Mouse (Mus musculus) embryonic stem cell, embryonic (primary cell): Measurements from ENCODE around the gene Tnpo3.

ENCODE experiments used
- CTCF ChIA-PET, 4 experiments: fragments of 300-600 bp in 2 of 4; fragments of 350-600 bp in 2 of 4; sonication (Branson Sonifier 250); formaldehyde crosslinking; loops; one replicate each; lab custom pipeline; 2022; ENCODE audit warnings: inconsistent platforms in 2 of 4; lab: Charles Lee
- POLR2A ChIA-PET, 4 experiments: fragments of 300-600 bp in 2 of 4; fragments of 350-600 bp in 2 of 4; sonication (Branson Sonifier 250); formaldehyde crosslinking; loops; one replicate each; lab custom pipeline; 2022; ENCODE audit warnings: antibody characterized with exemption in 4 of 4, inconsistent platforms in 1 of 4; lab: Charles Lee

Tnpo3 gene

DNA sequence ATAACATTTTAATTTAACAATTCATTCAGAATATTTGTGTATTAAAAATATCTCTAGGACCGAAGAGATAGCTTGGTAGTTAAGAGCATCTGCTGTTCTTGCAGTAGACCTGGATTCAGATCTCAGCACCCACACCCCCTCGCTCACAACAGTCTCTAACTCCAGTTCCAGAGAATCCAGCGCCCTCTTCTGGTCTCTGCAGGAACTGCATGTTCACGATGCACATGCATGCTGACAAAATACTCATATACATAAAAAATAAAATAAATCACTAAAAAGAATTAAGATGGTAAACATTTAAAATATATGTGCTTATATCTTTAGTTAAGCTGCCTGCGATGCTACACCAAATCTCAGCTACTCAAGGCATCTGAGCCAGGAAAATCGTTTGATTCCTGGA, 84.4 kb downstream of the Tnpo3 start:
- CTCF ChIA-PET, result interaction anchor here in 2 of 4 experiments (0.9 to 3.6 kb wide), 3 partner anchors 8 to 63 kb away, joined by 3 to 24 read pairs (median 10); no protein-coding TSS in a partner anchor
- POLR2A ChIA-PET, result interaction anchor here in 3 of 4 experiments (0.6 to 3.5 kb wide), 11 partner anchors 12 to 253 kb away, joined by 3 to 14 read pairs (median 4); partner anchors contain the start of genes Calu (in 1 of the 3), Hilpda (in 1 of the 3) and Tnpo3 (in 1 of the 3)

DNA sequence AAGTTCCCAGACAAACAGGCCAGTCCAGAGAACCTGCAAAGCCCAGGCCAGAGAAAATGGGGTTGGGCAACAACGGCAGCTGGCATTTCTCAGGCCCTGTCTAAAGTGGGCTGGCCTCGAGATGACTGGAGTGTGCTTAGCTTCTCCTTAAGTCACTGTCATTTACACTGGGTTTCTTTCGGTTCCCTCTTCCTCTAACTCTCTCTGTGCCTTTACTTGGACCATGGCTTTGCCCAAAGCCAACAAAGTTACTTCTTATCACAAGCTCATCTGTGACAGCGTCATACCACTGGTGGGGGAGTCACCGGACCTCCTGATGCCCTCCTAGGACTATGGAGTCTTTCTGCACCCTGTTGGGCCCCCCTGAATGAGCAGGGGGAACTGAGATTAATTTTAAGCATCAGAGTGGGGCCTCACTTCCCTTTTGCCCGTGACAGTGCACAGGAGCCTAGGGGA, 85.6 kb downstream of the Tnpo3 start:
- POLR2A ChIA-PET, result interaction anchor here in 2 of 4 experiments (0.5 to 2.5 kb wide), 6 partner anchors 11 to 226 kb away, joined by 3 to 6 read pairs (median 3); no protein-coding TSS in a partner anchor
- CTCF ChIA-PET, result interaction anchor here in 3 of 4 experiments (0.5 to 0.9 kb wide), 5 partner anchors 10 to 224 kb away, joined by 3 read pairs; no protein-coding TSS in a partner anchor

DNA sequence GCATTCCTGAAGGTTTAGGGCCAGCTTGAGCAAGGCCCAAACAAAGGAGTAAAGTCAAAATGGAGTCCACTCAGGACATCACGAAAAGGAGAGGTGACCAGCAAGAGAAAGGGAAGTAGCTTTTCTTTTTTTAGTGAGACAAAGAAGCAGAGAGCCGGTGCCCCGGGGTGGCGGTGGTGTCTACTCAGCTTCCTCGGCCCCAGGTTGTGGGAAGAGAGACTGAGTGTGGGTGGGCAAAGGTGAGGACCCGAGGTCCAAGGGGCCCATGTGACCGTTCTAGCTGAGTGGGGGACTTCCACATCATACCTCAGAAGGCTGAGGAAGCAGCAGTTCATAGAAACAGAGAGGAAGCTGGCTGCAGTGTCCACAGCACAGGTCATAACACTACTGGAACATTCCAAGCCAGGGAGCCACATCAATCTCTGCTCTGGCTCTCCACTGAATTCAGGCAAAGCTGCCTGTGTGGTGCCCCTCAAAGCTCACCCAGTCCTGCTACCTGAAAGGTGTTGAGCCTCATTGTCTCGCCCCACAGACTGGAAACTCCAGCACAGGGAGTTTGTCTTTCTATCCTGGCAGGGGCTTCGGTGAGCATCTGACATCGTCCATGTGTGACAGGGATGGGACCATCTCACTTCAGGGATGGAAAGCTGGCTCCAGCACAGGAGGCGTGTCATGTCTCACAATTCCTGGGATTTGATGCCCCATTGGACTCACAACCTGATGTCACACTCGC, 86.2 kb downstream of the Tnpo3 start:
- ChIA-PET CTCF (interaction anchor here (0.5 to 1.1 kb wide), 4 partner anchors 85 to 223 kb away, joined by 3 to 5 read pairs (median 3); no protein-coding TSS in a partner anchor), POLR2A (interaction anchor here in 2 of 4 experiments (0.5 to 2.5 kb wide), 8 partner anchors 10 to 225 kb away, joined by 3 to 6 read pairs (median 3); no protein-coding TSS in a partner anchor)

DNA sequence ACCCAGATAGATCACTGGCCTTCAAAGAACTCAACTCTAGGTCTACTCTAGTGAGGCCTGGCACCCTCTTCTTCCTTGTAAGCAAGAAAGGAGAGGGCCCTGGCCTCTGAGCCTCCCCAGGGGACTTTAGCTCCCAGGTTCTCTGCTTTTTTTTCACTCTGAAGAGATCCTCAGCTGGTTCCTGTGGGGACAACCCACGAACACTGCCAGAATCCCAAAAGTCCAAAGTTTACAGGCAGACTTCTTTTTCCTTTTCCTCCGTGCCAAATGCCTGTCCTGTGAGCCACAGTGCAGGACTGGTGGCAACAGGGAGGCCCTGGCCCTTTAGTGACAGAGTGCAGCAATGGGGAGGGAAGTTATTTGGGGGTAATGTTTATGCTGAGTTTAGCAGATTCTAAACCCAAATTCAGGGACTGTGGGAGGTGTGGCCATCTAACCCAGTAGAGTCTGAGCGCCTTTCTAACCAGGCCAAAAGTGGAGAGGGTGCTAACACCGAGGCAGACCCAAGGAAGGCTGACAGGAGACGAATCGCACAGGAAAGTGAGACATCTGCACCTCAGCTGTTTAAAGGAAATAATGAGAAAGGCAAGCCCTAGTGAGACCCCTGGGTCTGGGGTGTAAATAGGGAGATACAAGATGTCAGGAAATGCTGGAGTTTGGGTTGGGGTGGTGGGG, 86.9 kb downstream of the Tnpo3 start:
- ChIA-PET POLR2A (interaction anchor here in 2 of 4 experiments (0.5 to 2.5 kb wide), 6 partner anchors 9 to 55 kb away, joined by 3 to 6 read pairs (median 3); no protein-coding TSS in a partner anchor), CTCF (interaction anchor here in 1 of 4 experiments (1.1 kb wide), 1 partner anchor 127 kb away, joined by 5 read pairs; no protein-coding TSS in a partner anchor)

DNA sequence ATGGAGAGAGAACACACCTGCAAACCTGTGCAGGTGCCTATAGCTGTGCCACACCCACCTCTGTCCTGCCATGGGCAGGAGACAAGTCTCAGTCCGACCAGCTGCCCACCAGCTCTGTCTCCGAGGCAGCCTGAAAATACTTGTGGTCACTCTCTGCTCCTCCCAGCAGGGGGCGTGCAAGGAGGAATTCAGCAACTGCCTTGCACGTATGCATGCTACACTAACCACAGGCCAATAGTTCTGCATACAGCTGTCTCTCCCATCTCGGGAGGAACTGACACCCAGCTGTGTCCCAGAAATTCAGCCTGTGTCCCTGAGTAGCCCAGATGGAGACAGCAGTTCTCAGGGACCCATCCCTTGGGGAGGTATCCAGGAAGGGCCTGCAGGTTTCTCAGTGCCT, 92.5 kb downstream of the Tnpo3 start:
- POLR2A ChIA-PET, result interaction anchor here in 2 of 4 experiments (0.6 to 1.7 kb wide), 10 partner anchors 10 to 170 kb away, joined by 3 to 10 read pairs (median 4); partner anchors contain the start of genes Calu (in 1 of the 2), Irf5 (in 1 of the 2) and Opn1sw (in 1 of the 2)
- CTCF ChIA-PET, result interaction anchor here (0.5 to 1.8 kb wide), 53 partner anchors 9 to 793 kb away, joined by 3 to 24 read pairs (median 3); partner anchors contain the start of genes Irf5 (in 4 of the 4), Calu (in 1 of the 4), Ccdc136 (in 1 of the 4) and Kcp (in 1 of the 4)

DNA sequence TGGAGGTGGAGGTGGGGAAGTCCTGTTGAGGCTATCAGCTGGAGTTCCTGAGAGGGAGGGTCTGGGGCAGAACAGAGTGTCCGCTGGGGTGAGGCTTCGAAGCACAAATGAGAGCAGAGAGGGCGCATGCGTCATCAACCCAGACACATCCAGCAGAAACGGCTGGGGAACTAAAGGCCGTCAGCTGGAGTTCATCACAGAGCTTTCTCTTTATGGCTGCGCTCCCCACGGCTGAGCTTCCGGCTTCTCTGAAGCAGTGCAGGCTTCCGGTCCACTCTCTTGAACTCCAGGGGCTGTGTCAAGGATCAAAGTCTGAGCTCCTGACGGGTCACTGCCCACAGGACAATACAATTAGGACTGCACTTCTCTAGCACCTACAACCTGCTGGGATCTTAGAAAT, 96.4 kb downstream of the Tnpo3 start:
- POLR2A ChIA-PET, result interaction anchor here (0.5 to 1.9 kb wide), 12 partner anchors 11 to 223 kb away, joined by 3 to 9 read pairs (median 3); partner anchors contain the start of genes Irf5 (in 2 of the 4) and Calu (in 1 of the 4)
- CTCF ChIA-PET, result interaction anchor here in 2 of 4 experiments (0.7 to 1.6 kb wide), 4 partner anchors 13 to 1844 kb away, joined by 3 to 4 read pairs (median 3); partner anchors contain the start of gene Irf5 (in 1 of the 2)

DNA sequence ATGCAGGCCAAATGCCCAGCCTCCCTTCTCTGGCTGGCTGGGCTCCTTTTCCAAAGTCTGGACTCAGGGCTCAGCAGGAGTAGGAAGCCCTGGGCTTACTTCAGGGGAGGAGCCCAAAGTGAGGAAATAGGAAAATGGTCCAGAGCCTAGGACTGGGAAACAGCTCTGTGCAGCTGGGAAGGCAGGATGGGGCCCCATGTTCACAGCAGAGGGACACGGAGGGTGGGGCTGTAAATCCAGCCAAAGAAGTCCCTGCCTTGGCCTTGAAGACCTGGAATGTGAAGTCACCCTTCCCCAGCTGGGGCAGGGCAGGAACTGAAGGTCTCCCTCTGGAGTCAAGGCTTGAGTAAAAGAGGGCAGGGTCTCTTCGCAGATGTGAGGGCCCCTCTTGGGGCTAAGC, 100.6 kb downstream of the Tnpo3 start:
- CTCF ChIA-PET, result interaction anchor here in 2 of 4 experiments (1.1 to 3.1 kb wide), 2 partner anchors 8 kb away, joined by 5 to 19 read pairs; no protein-coding TSS in a partner anchor
- POLR2A ChIA-PET, result interaction anchor here in 3 of 4 experiments (1.0 to 2.5 kb wide), 5 partner anchors 20 to 162 kb away, joined by 3 to 10 read pairs (median 3); partner anchors contain the start of gene Calu (in 1 of the 3)

DNA sequence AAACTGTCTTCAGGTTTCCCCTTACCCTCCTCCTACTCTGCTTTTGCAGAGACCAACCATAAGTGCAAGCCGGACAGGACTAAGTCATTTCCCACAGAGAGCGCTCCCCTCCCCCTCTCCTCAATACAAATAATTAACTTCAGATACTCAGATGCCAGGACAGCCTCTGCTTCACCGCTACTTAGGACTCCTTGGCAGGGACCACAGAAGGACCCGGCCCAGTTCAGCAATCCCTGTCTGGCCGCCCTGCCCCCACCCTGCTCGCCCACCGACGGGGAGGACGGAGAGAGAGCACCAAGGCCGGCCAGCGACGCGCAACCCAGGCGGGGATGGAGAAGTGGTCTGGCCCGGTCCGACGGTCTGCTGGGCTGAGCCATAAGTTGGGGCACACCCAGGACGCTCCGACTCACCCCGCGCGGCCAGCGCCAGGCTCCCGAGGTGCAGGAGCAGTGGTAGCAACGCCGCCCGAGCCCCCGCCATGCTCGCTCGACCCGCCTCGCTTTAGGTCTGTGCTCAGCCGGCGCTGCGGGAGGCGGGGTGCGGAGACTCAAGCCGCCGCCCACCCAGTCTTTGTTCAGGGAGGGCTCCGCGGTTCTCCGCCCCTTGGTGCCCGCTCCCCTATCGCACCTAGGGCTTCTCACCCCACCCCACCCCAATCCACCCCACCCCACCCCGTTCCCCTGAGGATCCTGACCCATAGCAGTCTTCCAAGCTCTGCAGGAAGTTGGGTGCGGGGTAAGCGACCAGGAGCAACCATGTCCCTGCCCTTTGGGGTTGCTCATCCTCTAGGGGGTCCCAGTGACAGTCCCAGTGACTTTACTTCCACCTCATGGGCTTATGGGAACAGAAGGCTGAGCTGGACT, 102.0 kb downstream of the Tnpo3 start, which contains the start of gene Kcp:
TSS of gene Kcp (minus strand) at position 506 of the 863 bp plus-strand sequence.
- ChIA-PET POLR2A (interaction anchor here in 3 of 4 experiments (0.5 to 2.5 kb wide), 10 partner anchors 9 to 822 kb away, joined by 3 to 10 read pairs (median 3); partner anchors contain the start of gene Calu (in 1 of the 3)), CTCF (interaction anchor here in 2 of 4 experiments (0.5 to 3.1 kb wide), 4 partner anchors 9 to 136 kb away, joined by 3 to 19 read pairs (median 4); partner anchors contain the start of gene Irf5 (in 1 of the 2))

DNA sequence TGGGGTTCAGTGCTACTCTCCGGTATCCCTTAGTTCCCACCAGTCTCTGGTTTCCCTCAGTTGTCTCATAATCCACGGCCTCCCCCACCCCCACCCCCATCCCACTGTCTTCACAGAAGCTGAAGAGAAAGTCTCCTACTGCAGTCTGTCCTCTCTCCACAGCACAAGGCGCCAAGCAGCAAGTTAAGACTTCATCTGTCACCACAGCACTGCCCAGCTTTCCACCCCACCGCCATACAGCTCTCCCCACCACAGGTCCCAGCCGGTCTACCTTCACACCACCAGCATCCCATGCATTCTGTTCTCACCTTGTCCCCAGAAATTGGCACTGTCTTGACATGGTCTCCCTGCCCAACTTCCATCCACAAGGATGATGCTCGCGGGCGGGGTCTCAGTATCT, 102.9 kb downstream of the Tnpo3 start:
- CTCF ChIA-PET, result interaction anchor here in 1 of 4 experiments (0.6 to 3.1 kb wide), 3 partner anchors 10 to 20 kb away, joined by 4 to 19 read pairs (median 5); partner anchors contain the start of gene Irf5
- POLR2A ChIA-PET, result interaction anchor here in 2 of 4 experiments (0.5 to 1.8 kb wide), 9 partner anchors 9 to 1784 kb away, joined by 3 to 6 read pairs (median 4); no protein-coding TSS in a partner anchor

DNA sequence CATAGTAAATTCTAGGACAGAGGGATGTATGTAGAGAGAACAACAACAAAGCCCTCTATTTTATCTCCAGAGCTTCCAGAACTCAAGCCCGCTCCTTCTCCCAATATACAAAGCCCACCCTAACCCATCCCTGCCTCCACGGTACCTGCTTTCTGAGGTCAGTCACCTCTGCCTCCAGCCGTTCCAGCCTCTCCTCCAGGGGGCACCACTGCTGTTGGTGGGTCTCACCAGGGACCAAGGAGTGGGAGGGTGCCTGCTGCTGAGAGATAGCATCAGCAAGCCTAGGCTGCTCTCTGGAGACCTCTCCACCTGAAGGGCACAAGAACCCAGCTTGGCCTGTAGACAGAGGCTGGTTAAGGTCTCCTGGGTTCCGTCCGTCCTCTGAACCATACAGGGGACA, 104.2 kb downstream of the Tnpo3 start:
- ChIA-PET POLR2A (interaction anchor here in 1 of 4 experiments (0.5 to 1.8 kb wide), 2 partner anchors 20 to 102 kb away, joined by 3 to 6 read pairs; no protein-coding TSS in a partner anchor), CTCF (no interaction called here)

DNA sequence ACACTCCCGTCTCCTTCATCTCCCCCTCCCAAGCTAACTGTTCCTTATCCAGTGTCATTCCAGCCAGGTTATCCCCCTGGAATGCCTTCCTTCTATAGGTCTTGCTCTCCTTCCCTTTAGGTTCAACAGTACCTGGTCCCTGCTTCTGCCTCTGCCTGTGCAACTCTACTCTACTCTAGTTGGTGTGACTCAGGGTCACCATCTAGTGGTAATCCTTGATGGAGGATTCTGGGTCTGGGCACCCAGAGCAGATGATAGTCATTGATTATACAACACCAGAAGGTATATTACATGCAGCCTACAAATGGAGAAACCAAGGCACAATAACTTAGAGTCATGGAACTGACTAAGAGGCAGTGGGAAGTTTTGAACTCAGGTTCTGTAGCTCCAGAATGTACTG, 108.1 kb downstream of the Tnpo3 start:
- CTCF ChIA-PET, result interaction anchor here in 2 of 4 experiments (1.0 to 1.6 kb wide), 2 partner anchors 16 to 110 kb away, joined by 3 to 5 read pairs; no protein-coding TSS in a partner anchor
- POLR2A ChIA-PET, result interaction anchor here in 1 of 4 experiments (0.6 kb wide), 1 partner anchor 150 kb away, joined by 3 read pairs; no protein-coding TSS in a partner anchor

DNA sequence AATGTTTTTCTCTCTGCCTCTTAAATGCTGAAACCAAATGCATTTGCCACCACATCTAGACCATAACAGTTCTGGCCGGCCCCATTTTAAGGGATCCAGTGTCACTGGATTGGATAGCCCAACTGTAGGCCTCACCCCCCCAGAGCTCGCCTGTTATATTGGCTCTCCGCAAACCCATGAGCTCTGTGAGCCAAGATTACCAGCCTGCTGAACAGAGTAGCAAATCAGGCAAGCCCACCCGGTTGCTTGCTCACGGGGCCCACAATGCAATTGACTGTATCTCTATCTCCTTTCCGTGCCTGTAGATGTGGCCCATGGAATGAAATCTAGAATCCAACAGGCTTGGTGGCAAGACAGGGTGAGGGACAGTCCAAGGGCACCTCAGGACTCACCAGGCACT, 108.9 kb downstream of the Tnpo3 start:
- CTCF ChIA-PET, result interaction anchor here in 2 of 4 experiments (1.0 to 1.6 kb wide), 2 partner anchors 16 to 109 kb away, joined by 3 to 5 read pairs; no protein-coding TSS in a partner anchor
- POLR2A ChIA-PET, result interaction anchor here in 2 of 4 experiments (0.6 kb wide), 2 partner anchors 150 to 508 kb away, joined by 3 read pairs; no protein-coding TSS in a partner anchor

DNA sequence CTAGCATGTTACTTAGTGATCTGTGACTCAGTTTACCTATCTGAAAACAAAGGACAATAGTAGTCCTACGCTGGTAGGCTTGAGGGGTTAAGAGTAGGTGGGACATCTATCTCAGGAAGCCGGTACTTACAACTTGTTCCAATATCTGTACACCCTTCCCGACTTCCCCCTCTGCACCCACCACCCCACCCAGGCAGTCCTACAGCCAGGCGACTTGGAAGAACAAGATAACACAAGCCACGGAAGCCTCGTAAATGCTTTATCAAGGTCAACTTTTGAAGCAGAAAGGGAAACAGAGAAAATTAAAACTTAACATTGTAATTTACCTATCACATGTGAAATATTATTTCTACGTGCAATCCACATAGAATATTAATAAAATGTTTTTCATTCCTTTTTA, 109.5 kb downstream of the Tnpo3 start:
- CTCF ChIA-PET, result interaction anchor here in 2 of 4 experiments (0.8 to 1.6 kb wide), 2 partner anchors 108 to 149 kb away, joined by 3 to 5 read pairs; no protein-coding TSS in a partner anchor
- POLR2A ChIA-PET, result no interaction called here

DNA sequence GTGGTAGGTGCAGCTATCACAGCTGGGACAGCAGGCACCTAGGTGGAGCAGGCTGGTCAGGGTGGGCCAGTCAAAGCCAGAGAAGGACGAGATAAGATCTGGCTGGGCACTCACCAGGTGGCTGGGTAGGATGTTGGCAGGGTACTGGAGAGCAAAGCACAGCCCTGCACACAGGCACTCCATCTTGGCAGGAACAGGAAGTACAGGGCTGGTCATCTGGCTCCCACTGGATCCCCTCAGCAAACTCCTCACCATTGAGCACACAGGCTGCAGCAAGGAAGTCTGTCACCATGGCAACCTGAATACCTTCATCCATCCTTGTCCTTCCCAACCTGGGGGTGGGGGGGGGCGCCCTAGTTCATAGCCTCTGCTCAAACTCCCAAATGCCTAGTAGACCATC, 111.9 kb downstream of the Tnpo3 start:
- ChIA-PET POLR2A (interaction anchor here in 1 of 4 experiments (1.0 kb wide), 1 partner anchor 9 kb away, joined by 3 read pairs; no protein-coding TSS in a partner anchor), CTCF (interaction anchor here in 2 of 4 experiments (0.7 to 1.4 kb wide), 3 partner anchors 10 to 327 kb away, joined by 3 to 4 read pairs (median 3); no protein-coding TSS in a partner anchor)

DNA sequence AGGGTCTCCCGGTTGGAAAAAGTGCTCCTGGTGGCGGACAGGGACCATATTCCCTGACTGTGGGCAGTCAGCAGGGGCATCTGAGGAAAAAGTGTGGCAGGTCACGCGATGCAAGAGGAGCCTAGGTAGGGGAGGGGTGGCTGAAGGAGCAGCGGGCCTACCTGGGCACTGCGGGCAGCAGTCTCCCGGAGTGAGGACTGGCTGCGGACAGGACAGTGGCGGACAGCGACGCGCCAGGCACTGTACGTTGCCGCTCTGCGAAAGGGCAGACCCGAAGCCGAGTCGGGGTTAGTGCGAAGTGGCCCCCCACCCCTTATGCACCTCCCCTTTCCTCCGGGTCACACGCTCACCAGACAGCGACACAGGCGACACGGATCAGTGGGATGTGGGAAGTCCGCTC, 113.4 kb downstream of the Tnpo3 start:
- ChIA-PET CTCF (interaction anchor here in 3 of 4 experiments (0.5 to 1.3 kb wide), 6 partner anchors 11 to 126 kb away, joined by 3 to 4 read pairs (median 3); partner anchors contain the start of gene Ccdc136 (in 1 of the 3)), POLR2A (no interaction called here)

DNA sequence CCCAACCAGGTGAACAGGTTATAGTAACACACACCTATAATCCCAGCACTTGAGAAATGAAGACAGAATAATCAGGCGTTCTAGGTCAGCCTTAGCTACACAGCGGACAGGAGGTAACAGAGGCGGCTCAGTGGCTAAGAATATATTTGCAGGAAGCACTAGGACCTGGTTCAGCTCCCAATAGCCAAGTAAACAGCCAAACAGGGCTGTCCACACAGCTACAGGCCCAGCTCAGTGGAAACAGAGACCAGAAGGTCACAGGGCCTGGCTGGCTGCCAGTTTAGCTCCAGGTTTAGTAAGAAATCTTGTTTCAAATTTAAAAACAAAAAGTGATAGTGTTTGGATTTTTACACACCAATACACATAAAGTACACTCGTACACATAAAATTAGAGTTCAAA, 115.6 kb downstream of the Tnpo3 start:
- CTCF ChIA-PET, result interaction anchor here in 1 of 4 experiments (1.4 kb wide), 1 partner anchor 9 kb away, joined by 5 read pairs; no protein-coding TSS in a partner anchor
- POLR2A ChIA-PET, result interaction anchor here in 1 of 4 experiments (1.2 kb wide), 1 partner anchor 26 kb away, joined by 3 read pairs; the partner anchor contains the start of gene Atp6v1f
